Mouse (Mus musculus) brain, adult 2 months (tissue): Measurements from ENCODE around the gene Ccdc91.

Source experiments
- DNase-seq: peaks from one replicate; pipeline ENCODE4 v3.0.0; 2011; ENCODE audit warnings: low read depth, low spot score

The Ccdc91 gene

DNA sequence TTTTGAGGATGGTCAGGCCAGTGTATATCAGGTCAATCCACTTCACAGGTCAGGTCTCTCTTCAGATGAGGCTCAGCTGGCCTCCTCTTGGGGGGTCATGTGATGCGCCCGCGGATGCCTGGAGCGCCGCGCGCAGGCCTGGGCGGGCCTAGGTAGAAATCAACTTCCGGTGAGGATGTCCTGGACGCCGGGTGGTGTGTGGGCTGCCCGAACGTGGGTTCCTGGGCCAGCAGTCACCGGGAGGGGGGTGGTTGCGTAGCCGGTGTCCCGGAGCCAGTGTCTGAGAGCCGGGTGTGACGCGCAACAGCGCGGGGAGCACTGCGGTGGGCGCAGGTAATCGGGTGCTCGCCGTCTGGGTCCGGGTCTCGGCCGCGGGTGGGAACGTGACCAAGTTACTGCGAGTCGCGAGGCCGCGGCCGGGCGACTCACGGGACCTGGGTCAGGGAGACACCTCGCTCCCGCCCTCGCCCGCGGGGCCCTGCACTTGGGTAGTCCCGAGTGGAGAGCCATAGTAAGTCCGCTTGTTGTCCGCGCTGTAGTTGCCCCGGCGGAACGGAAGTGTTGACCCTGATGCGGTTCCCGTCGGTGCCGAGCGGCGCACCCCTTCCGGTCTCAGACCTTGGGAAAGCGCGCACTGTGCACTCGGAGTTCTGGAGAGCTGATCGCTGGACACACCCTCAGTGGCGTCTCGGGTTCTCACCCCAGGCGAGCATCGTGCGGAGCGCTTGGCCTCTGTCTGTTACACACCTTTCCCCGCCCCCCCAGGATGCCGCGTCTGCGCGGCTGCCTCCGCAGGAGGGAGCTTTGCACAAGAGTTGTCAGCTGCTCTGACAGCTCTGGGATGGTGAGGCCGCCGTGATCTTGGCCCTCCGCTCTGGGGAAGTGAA, at the start of gene Ccdc91:
Ccdc91 (plus strand) TSS at position 102 of the 887 bp plus-strand sequence.
- DNase-seq, result peak; percentile 97

DNA sequence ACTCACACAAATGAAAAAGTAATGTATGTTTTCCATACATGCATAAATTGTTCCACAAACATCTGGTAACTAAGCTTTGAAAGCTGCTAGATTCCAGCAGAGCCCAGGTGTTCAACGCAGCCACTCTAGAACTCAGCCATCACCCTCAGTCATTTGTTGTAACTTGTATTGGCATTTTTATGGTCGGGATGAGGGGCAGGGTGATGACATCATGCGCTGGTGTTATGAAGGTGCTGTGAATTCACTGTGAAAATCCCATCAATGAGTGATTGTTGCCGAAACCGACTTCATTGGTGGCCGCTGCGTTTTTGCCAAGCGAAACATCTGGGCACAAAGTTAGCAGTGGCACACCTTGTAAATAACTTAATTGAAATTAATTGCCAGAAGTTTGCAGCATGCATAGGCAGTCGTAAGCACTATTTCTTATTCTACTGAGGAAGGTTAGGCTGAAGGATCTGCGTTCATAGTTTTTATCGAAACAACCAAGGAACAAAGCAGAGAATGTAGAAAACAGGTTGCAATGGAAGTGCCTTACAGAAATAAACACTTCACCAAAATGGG, 48.6 kb upstream of the Ccdc91 start:
- no peak for DNase-seq

DNA sequence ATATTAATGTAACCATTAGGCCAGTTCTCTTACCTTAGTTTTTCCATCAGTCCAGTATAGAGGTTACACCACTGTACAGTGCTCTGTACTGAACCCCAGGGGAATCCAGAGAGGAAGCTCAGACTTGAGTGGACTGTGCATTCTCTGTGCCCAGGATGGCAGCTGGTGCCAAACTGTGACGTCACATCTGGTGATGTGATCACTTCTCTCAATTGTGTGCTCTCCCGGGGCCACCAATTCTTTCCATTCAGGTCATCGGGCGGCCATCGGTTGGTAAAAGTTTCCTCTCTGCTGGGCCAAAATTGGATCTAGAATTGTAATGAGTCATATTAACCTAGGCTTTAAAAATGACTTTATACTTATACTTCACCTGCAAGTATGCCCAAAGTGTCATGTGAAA, 19.9 kb upstream of the Ccdc91 start:
- no peak for DNase-seq

DNA sequence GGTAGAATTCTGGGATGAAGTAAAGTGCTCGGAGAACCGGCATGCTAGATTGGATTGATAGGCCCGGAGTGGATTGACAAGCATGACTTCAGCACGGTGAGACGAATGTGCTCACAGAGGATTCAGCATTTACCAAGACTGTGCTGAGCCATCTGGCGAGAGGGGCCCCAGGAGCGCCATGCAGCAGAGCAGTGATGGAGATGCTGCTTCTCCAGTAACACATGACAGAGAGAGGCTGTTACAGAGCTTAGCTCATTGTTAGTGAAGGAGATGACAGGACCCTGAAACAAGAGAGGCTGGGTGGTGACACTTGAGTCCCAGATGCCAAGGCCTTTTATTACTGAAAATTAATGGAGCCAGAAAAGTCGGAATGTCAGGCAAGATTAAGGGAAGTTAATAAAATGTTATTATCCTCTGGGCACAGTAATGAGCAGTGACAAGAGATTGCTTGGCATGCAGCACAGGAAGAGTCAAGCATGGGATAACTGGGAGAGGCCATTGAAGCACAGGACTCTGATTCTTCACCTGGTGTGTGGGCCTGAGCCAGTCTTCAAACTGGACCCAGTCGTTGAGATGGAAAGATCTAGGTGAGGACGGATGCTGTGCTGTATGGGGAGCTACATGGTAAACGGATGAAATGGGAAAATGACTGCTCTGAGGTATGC, 16.9 kb upstream of the Ccdc91 start:
- DNase-seq, result no peak

DNA sequence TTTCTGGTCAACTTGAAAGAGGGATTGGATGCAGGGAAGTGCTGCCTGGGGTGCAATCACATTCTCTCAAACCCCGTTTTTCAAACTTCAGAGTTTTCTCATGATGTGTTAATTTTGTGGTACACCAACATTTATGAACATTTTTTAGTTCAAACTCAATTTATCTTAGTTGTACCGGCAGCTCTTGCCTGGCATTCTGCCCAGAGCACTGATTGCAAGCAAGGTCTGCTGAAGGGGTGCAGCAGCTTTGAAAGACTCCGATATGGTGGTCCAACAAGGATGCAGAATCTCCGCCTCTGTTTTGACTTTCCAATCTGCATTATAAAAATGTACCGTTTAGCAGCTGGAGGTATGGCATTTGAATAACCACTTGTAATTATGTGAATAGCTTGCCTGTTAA, 5.6 kb upstream of the Ccdc91 start:
- DNase-seq, result no peak

DNA sequence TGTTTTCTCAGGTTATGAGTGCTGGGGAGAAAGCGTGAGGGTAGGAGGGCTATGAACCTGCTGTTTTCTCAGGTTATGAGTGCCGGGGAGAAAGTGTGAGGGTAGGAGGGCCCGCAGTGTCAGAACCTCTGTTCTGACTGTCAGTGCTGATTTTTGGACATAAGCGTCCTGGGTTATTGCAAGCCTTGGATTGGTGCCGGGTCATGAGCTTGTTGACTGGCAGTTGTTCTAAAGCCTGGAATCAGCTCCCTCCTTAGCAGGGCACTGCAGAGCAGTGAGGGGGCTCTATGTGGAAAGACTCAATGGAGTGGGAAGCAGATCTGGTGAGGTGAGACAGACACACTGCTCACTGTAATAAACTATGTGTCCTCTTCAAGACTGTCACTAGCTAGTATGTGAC, 5.5 kb downstream of the Ccdc91 start:
- no peak for DNase-seq

DNA sequence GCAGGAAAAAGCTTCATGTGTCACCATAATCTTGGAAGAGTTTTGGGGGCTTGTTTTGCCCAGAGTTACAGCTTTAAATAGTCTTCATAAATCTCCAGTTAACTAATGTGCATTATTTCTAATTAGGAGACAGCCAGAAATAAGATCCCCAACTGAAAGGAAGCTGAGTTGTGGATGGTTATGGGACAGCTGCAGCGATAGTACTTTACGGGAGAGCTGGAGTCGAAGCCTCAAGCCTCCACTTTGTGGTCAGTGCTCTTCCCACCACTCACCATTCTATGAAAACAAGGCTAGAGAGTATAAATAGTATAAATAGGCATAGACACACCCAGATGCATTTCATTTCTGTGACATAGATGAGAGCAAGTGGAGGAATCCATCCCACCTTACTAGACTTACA, 14.5 kb downstream of the Ccdc91 start:
- DNase-seq, result no peak

DNA sequence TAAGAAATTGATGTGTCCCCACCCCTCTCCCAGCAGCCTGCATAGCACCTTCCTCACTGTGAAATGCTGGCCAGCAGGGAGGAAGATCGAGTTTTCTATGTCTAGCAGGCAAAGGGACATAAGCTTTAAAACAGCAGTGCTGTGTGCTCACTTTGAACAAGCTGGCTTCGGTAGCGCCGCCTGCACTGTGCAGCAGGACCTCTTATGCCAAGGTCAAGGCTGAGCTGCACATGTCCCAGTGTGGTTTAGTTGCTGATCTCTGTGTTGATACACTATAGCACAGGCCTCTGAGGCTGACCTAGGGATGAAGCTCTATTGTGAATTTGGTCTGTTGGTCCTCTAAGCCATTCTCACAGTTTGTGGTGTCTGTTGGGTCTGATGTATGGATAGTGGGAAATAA, 16.9 kb downstream of the Ccdc91 start:
- no peak for DNase-seq

DNA sequence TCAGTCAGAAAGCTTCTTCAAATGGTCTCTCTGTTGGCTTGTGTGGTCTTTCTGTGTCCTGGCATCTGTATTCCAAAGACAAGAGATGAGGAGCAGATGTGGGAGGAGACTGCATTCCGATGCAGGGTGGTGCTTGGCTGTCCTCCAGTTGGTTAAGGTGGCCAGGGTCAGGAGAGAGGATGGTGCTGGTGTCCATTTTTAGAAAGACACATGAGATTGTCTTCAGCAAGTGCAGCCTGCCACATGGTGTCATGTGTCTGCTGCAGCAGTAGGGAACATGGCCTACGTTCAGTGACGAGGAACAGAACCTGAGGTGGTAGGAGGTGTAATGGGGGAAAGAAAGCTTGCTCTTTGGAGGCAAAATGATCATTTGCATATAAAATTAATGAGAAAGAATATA, 25.8 kb downstream of the Ccdc91 start:
- no peak for DNase-seq

DNA sequence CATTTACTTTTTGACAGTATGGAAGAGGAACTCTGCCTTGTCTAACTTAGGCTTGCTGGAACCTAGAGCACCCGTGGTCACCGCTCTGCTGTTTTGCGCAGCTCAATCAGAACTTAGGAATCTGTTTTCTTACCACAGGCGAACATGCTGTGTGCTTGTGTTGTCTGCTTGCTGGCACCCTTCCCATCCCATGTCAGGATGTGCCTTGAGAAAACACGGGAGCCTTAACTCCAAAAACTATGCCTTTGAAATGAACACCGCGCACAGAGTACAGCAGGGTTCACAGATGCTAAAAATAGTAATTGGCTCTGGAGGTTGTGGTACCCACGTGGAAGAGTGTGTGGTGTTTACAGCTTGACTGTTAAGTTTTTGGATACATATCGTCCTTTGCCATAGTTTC, 30.4 kb downstream of the Ccdc91 start:
- DNase-seq, result peak; percentile 4

DNA sequence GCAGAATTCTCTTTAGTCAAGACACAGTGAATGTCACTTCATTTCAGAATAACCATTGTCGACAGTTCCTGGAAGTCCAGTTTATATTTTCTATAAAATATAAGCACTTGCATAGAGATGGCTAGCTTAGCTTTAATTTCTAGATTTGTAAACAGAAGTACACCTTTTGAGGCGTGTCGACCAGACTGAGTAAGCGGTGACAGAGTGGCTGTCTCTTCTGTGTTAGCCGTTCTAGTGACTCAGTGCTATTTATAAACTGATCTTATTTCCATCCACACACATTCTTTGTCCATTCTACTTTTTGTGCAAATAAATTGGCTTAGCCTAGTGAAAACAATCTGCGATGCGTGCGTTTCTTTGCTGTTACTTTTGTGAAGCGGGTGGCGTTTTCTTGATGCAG, 30.9 kb downstream of the Ccdc91 start:
- DNase-seq, result peak; percentile 10

DNA sequence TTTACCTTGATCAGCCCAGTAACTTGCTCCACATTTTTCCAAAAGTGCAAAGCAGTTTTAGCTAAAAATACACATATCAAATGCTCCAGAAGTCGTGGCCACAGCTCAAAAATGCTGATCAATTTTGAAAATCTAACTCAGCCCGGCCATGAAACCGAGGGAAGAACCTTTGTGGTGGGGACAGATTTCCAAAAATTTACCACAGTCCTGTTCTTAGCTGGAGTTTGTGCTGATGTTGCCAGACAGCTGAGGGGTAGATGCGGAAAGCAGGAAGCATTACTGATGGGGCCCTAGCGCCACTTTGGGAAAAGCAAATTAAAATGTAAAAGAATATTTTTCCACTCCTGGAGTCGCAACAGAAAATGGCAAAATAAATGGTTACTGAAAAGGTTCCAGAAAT, 31.6 kb downstream of the Ccdc91 start:
- DNase-seq, result no peak

DNA sequence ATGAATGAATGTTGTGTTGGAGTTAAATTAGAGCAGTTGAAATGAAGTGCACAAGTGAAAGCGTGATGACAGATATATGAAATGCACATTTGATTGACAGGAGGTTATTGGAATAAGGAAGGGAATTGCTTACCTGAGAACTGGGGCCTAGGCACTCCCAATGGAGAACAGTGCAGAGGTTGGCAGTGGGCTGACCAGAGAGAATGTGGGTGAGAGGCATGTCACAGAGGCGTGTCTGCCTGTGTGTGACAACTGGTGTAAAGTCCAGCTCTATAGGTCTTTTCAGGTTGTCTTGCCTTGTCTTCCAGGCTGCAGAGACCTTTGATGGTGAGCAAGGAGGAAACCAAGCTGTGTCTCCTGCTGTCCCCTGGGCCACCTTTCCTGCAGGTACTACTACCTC, 34.9 kb downstream of the Ccdc91 start:
- DNase-seq, result no peak

DNA sequence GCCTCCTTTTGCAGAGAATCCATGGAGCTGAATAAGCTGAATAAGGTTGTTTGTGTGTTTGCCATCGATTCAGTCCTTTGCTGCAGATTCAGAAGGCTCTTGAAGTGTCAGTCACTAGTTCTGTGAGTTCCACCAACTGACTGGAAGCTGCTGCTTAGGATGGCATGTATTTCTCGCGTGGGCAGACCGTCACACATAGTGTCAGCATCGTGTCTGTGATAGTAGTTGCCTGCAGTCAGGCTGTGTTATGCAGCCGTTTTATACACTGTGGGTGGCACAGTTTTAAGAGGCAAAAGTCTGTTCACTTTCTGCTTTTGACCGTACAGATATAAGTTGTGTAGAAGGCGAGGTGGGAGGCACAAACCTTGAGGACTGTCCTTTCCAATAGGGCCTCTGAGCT, 42.3 kb downstream of the Ccdc91 start:
- DNase-seq, result peak; percentile 77

DNA sequence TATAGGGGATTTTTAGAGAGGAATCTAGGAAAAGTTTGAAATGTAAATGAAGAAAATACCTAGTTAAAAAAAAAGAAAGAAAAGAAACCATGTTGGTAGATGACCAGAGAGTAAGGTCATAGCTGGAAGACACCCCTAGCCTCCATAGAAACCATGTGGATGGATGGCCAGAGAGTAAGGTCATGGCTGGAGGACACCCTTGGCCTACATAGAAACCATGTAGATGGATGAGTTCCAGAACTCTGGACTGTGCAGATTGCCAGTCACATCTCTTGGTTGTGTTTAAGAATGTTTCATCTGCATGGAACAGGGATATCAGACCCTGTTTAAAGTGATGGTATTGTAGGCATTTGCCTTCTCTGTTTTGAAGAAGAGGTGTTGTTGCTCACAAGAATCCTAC, 49.6 kb downstream of the Ccdc91 start:
- DNase-seq, result no peak

DNA sequence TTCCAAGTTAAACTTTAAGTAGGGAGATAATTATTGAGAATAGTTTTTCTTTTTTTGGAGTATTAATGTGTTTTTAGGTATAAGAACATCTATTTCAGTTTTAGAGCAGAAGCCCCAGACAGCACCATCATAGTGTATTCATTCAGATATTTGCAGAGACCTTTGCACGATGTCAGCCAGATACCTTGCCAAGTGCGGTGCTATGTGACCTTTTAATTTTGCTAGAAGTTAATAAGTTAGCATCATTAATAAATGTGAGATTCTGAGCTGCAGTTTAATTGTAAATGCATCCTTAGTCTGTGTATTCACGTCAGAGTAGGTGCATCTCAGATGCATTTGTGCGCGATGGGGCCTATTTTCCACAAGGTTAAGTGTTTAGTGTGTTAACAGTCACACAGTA, 59.3 kb downstream of the Ccdc91 start:
- no peak for DNase-seq

DNA sequence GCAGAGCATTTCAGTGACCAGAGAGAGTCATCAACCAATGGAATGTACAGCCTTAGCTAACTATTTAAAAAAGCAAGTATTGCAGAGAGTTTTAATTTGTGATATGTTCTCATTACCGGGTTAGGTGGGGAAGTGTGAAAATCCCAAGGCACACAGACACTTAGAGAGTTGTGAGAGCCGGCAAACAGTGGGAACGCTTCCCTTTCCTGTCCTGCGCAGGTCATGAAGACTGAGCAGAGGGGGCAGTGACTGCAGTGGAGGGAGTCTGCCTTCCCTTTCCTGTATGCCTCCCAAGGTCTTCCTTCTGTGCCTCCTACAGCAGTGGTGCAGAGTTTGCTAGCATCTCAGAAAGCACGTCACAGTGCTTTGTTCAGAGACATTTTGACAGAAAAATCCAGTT, 62.6 kb downstream of the Ccdc91 start:
- no peak for DNase-seq

DNA sequence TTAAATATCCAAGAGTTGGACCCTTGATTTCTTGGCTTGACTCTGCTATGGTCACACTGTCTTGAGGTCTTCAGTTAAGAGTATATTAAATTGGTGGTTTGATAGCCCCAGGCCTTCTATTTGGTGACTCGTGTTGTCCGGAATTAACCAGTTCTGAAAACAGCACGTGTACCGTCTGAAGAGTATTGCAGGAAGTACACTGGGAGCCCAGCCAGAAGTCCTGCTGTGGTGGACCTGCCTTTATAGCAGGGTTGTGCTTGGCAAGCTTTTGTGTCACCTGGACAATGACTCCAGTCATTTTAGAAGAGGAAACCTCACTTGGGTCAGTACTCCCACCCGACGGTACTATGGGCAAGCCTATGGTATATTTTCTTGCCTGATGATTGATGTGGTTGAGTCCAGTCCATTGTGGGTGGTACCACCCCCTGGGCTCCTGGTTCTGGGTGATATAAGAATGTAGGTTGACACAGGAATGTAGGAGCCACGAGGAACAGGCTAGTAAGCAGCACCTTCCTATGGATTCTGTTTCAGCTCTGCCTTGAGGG, 63.5 kb downstream of the Ccdc91 start:
- DNase-seq, result peak; percentile 21

DNA sequence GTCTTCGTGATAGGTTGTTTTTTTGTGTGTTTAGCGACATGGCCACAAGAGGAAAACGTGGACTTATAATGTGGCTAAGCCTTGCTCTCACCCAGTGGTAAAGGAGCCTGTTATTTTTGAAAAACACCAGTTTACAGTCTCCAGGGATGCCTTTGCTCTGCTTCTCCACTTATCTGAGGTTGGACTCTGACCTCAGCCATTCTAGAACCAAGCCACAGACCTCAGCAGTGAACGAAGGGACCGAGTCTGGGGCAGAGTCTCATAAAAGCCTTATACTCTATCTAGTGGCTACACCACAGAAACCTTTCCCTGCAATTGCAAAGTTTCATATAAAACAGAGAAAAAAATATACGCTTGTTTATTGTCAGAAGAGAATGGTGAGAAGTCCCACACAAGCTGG, 65.3 kb downstream of the Ccdc91 start:
- no peak for DNase-seq

DNA sequence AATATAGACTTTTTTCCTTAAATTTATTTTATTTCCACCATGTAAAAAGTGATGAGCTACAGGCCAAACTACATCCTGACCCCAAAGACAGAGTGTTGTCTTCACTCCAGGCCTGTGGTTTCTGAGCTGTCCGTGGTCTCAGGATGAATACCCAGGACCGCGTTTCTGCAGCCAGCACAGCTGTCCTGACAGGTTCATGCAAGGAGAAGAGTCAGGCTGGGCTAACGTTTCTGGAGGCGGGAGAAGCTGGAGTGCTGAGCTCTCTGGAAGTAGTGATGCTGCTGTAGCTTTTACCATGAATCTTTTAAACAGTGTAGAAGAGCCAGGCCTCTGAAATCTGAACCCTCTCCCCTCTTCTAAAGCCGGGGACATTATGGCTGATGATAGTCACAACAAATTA, 80.0 kb downstream of the Ccdc91 start:
- no peak for DNase-seq

DNA sequence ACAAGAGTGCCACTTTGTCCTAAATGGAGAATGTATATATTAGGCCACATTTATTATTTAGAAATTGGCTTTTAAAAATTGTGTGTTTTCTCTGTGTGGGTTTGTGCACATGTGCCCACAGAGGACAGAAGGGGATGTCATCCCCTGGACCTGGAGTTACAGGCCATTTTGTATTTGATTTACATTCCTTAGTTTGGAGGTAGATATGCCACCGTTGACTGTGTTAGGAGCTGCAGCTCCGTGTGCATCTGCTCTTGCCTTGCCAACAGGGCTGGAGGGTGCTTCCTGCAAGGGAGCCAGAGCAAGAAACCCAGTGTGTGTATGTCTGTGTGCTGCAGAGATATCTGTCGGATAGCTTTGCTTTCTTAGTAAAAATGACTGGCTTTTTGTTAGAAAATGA, 83.7 kb downstream of the Ccdc91 start:
- DNase-seq, result no peak

DNA sequence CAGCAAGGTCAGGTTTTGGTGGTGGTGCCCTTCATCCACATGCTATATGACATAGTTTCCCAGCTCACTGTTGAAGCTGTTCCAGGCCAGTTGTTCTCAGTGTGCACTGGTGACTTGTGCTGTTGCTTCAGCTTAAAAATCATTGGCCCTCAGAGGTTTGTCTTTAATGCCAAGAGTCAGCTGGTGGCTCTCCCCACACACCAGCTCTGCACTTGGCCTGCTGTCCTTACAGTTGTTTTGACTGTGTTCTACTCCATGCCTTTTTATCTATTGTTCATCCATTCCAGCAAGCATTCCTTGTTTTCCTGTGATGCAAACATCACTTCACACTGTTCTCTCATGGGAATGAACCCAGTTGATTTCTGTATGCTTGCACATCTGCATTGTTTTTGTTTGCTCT, 84.8 kb downstream of the Ccdc91 start:
- DNase-seq, result no peak

DNA sequence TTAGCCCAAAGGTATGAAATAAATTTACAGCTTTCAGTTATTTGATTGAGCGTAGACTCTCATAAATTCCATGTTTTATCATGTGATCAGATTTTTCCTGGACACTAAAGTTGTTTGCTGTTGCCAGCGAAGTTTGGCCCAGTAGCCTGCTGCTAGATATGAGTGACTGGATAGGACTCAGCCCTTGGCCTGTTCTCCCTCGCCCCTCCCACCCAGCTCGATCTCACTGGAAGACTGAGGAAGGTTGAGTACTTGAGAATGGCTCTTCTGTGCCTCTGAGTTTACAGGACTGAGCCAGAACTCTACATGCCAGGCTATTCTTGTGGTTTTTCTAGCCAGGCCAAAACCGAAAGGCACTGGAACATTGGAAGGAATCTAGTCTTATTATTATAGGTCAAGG, 93.6 kb downstream of the Ccdc91 start:
- DNase-seq, result no peak
